Mouse (Mus musculus) granulocyte monocyte progenitor cell, adult 5-6 weeks (primary cell): ENCODE data around the gene Mrps5. TPM values are rescaled to one million over a fixed set of nuclear protein-coding genes. Genes with fewer than 3 reads are reported as not detected.

ENCODE experiments used
- total RNA-seq, 2 experiments: library from RNA; stranded (forward) in 1 of 2; stranded (reverse) in 1 of 2; fragments of 200-712, 200-1000 nt in 1 of 2; fragments of >200 nt in 1 of 2; fragmentation: Nextera tagmentation in 1 of 2; gene quantifications; 2 replicates each; pipeline ENCODE4 v1.2.3; 2014 to 2017

Gene Mrps5
- total RNA-seq, 2 experiments from 2014 or later, result 54.2 to 187 TPM

Other genes with a start within 250 kb of the Mrps5 start
- 0.60 TPM in 1 of 2 replicates, not detected in the other for gene Astl, start 248.6 kb upstream of the Mrps5 start, total RNA-seq (2014; fragmentation: Nextera tagmentation)
- 0.04 and 0.21 TPM in 2 replicates for gene Astl, start 248.6 kb upstream of the Mrps5 start, total RNA-seq (2017)
- gene Adra2b, start 224.0 kb upstream of the Mrps5 start, total RNA-seq (2014; fragmentation: Nextera tagmentation), result not detected in 2 replicates
- gene Adra2b, start 224.0 kb upstream of the Mrps5 start, total RNA-seq (2017), result not detected in 2 replicates
- not detected in 2 replicates for gene Gpat2, start 162.0 kb upstream of the Mrps5 start, total RNA-seq (2014; fragmentation: Nextera tagmentation)
- gene Gpat2, start 162.0 kb upstream of the Mrps5 start, total RNA-seq (2017), result not detected in 2 replicates
- 6.0 and 26.2 TPM in 2 replicates for gene Fahd2a, start 142.7 kb upstream of the Mrps5 start, total RNA-seq (2014; fragmentation: Nextera tagmentation)
- gene Fahd2a, start 142.7 kb upstream of the Mrps5 start, total RNA-seq (2017), result 6.6 and 11.9 TPM in 2 replicates
- 37.4 and 50.0 TPM in 2 replicates for gene Kcnip3, start 65.1 kb upstream of the Mrps5 start, total RNA-seq (2014; fragmentation: Nextera tagmentation)
- gene Kcnip3, start 65.1 kb upstream of the Mrps5 start, total RNA-seq (2017), result 19.5 and 23.4 TPM in 2 replicates
- gene Prom2, start 45.8 kb upstream of the Mrps5 start, total RNA-seq (2014; fragmentation: Nextera tagmentation), result not detected in 2 replicates
- not detected in 2 replicates for gene Prom2, start 45.8 kb upstream of the Mrps5 start, total RNA-seq (2017)
- 4.0 and 5.8 TPM in 2 replicates for gene Zfp661, start 128 bp upstream of the Mrps5 start, total RNA-seq (2014; fragmentation: Nextera tagmentation)
- 4.4 and 5.2 TPM in 2 replicates for gene Zfp661, start 128 bp upstream of the Mrps5 start, total RNA-seq (2017)
- not detected in 2 replicates for gene Mal, start 69.5 kb downstream of the Mrps5 start, total RNA-seq (2014; fragmentation: Nextera tagmentation)
- gene Mal, start 69.5 kb downstream of the Mrps5 start, total RNA-seq (2017), result not detected in 2 replicates
- not detected in 2 replicates for gene Mall, start 142.7 kb downstream of the Mrps5 start, total RNA-seq (2014; fragmentation: Nextera tagmentation)
- not detected in 2 replicates for gene Mall, start 142.7 kb downstream of the Mrps5 start, total RNA-seq (2017)
- gene Nphp1, start 201.7 kb downstream of the Mrps5 start, total RNA-seq (2014; fragmentation: Nextera tagmentation), result 14.8 and 16.3 TPM in 2 replicates
- gene Nphp1, start 201.7 kb downstream of the Mrps5 start, total RNA-seq (2017), result 12.0 and 14.8 TPM in 2 replicates
- gene Mtln, start 205.3 kb downstream of the Mrps5 start, total RNA-seq (2014; fragmentation: Nextera tagmentation), result 27.5 and 38.7 TPM in 2 replicates
- 38.6 and 44.3 TPM in 2 replicates for gene Mtln, start 205.3 kb downstream of the Mrps5 start, total RNA-seq (2017)
- 26.9 and 56.1 TPM in 2 replicates for gene Bub1, start 244.6 kb downstream of the Mrps5 start, total RNA-seq (2014; fragmentation: Nextera tagmentation)
- 61.3 and 66.2 TPM in 2 replicates for gene Bub1, start 244.6 kb downstream of the Mrps5 start, total RNA-seq (2017)